Mouse (Mus musculus): Measurements from ENCODE around the gene Sh3bp1. TPM values are rescaled to one million over a fixed set of nuclear protein-coding genes. Genes with fewer than 3 reads are reported as not detected.

Gene Sh3bp1
- polyA plus RNA-seq, 1 experiment: 26.8 TPM

- H3K36me3 ChIP-seq (ENCODE audit: control insufficient read depth, insufficient read depth, low read length, poor library complexity, severe bottlenecking): no peaks in the 10 kb centered on the region
- TF ChIP-seq POLR2A (IDR thresholded peaks at IDR 0.05; ENCODE audit: insufficient read depth, low read length) (no peak), CTCF (IDR thresholded peaks at IDR 0.05; ENCODE audit: low read depth, low read length) (no peak), EP300 (IDR thresholded peaks at IDR 0.05; ENCODE audit: insufficient read depth, low read depth, low read length) (0 out of 2 replicates have a peak, but pooled peaks have one; percentile 40)
- H3K9ac ChIP-seq (ENCODE audit: low read depth, poor library complexity, severe bottlenecking): no peak overlapping the region
- H3K27me3 ChIP-seq (ENCODE audit: control insufficient read depth, insufficient read depth, low read length, poor library complexity, severe bottlenecking): no peaks in the 10 kb centered on the region
- H3K4me3 ChIP-seq (ENCODE audit: low read depth, low read length): peak overlapping the region; percentile 12; the same call in 1 of the 2 replicates
- H3K4me1 ChIP-seq (ENCODE audit: control insufficient read depth, insufficient read depth, low read length): peaks cover 6% of the 10 kb centered on the region
- no peaks in the 10 kb centered on the region for H3K9me3 ChIP-seq (replicated peaks; ENCODE audit: control insufficient read depth, insufficient read depth, low read length, poor library complexity, severe bottlenecking)
- peak overlapping the region; percentile 64 for H3K27ac ChIP-seq (ENCODE audit: insufficient read depth, low read length)
These were observed 2.1 kb upstream of the Sh3bp1 start for GRCm38 (mm10) chr15:78897488-78897887.

- Histone ChIP-seq H3K4me1 (ENCODE audit: control insufficient read depth, insufficient read depth, low read length) (peaks cover 6% of the 10 kb centered on the region), H3K36me3 (ENCODE audit: control insufficient read depth, insufficient read depth, low read length, poor library complexity, severe bottlenecking) (no peaks in the 10 kb centered on the region), H3K9ac (ENCODE audit: low read depth, poor library complexity, severe bottlenecking) (no peak overlapping the region), H3K4me3 (ENCODE audit: low read depth, low read length) (no peak overlapping the region; the same call in 1 of the 2 replicates), H3K27ac (ENCODE audit: insufficient read depth, low read length) (no peak overlapping the region), H3K9me3 (replicated peaks; ENCODE audit: control insufficient read depth, insufficient read depth, low read length, poor library complexity, severe bottlenecking) (no peaks in the 10 kb centered on the region), H3K27me3 (ENCODE audit: control insufficient read depth, insufficient read depth, low read length, poor library complexity, severe bottlenecking) (no peaks in the 10 kb centered on the region)
- no peak for TF ChIP-seq EP300 (IDR thresholded peaks at IDR 0.05; ENCODE audit: insufficient read depth, low read depth, low read length)
- no peak for TF ChIP-seq POLR2A (IDR thresholded peaks at IDR 0.05; ENCODE audit: insufficient read depth, low read length)
- TF ChIP-seq CTCF (IDR thresholded peaks at IDR 0.05; ENCODE audit: low read depth, low read length): no peak
These were observed 1.0 kb upstream of the Sh3bp1 start for GRCm38 (mm10) chr15:78898507-78899001.

GRCm38 (mm10) chr15:78899409-78899739 is 194 bp upstream of the Sh3bp1 start, which contains the start of gene Gm49510:
Gm49510 (plus strand) TSS chr15:78899667.
- H3K9ac ChIP-seq (ENCODE audit: low read depth, poor library complexity, severe bottlenecking): peak within 1 kb of the TSS; percentile 45
- H3K36me3 ChIP-seq (ENCODE audit: control insufficient read depth, insufficient read depth, low read length, poor library complexity, severe bottlenecking): no peaks in the 10 kb centered on the region
- no peak within 1 kb of the TSS for H3K27ac ChIP-seq (ENCODE audit: insufficient read depth, low read length)
- H3K27me3 ChIP-seq (ENCODE audit: control insufficient read depth, insufficient read depth, low read length, poor library complexity, severe bottlenecking): no peaks in the 10 kb centered on the region
- peaks cover 6% of the 10 kb centered on the region for H3K4me1 ChIP-seq (ENCODE audit: control insufficient read depth, insufficient read depth, low read length)
- H3K9me3 ChIP-seq (replicated peaks; ENCODE audit: control insufficient read depth, insufficient read depth, low read length, poor library complexity, severe bottlenecking): no peaks in the 10 kb centered on the region
- TF ChIP-seq POLR2A (IDR thresholded peaks at IDR 0.05; ENCODE audit: insufficient read depth, low read length): no peak
- TF ChIP-seq CTCF (IDR thresholded peaks at IDR 0.05; ENCODE audit: low read depth, low read length): no peak
- no peak for TF ChIP-seq EP300 (IDR thresholded peaks at IDR 0.05; ENCODE audit: insufficient read depth, low read depth, low read length)
- H3K4me3 ChIP-seq (ENCODE audit: low read depth, low read length): peak within 1 kb of the TSS; percentile 79

- no peaks in the 10 kb centered on the region for H3K9me3 ChIP-seq (replicated peaks; ENCODE audit: control insufficient read depth, insufficient read depth, low read length, poor library complexity, severe bottlenecking)
- H3K27me3 ChIP-seq (ENCODE audit: control insufficient read depth, insufficient read depth, low read length, poor library complexity, severe bottlenecking): no peaks in the 10 kb centered on the region
- peak overlapping the region; percentile 79 for H3K4me3 ChIP-seq (ENCODE audit: low read depth, low read length)
- TF ChIP-seq CTCF (IDR thresholded peaks at IDR 0.05; ENCODE audit: low read depth, low read length) (no peak), POLR2A (IDR thresholded peaks at IDR 0.05; ENCODE audit: insufficient read depth, low read length) (no peak), EP300 (IDR thresholded peaks at IDR 0.05; ENCODE audit: insufficient read depth, low read depth, low read length) (no peak)
- no peak overlapping the region for H3K27ac ChIP-seq (ENCODE audit: insufficient read depth, low read length)
- peaks cover 6% of the 10 kb centered on the region for H3K4me1 ChIP-seq (ENCODE audit: control insufficient read depth, insufficient read depth, low read length)
- peak overlapping the region; percentile 45 for H3K9ac ChIP-seq (ENCODE audit: low read depth, poor library complexity, severe bottlenecking)
- no peaks in the 10 kb centered on the region for H3K36me3 ChIP-seq (ENCODE audit: control insufficient read depth, insufficient read depth, low read length, poor library complexity, severe bottlenecking)
These were observed 1.2 kb downstream of the Sh3bp1 start for GRCm38 (mm10) chr15:78900585-78901421.

- H3K9ac ChIP-seq (ENCODE audit: low read depth, poor library complexity, severe bottlenecking): no peak overlapping the region
- peaks cover 4% of the 10 kb centered on the region for H3K4me1 ChIP-seq (ENCODE audit: control insufficient read depth, insufficient read depth, low read length)
- H3K27ac ChIP-seq (ENCODE audit: insufficient read depth, low read length): no peak overlapping the region
These were observed 1.8 kb downstream of the Sh3bp1 start for GRCm38 (mm10) chr15:78901422-78901789.

GRCm38 (mm10) chr15:78903243-78903642 is 3.7 kb downstream of the Sh3bp1 start:
- TF ChIP-seq POLR2A (IDR thresholded peaks at IDR 0.05; ENCODE audit: insufficient read depth, low read length): no peak
- TF ChIP-seq CTCF (IDR thresholded peaks at IDR 0.05; ENCODE audit: low read depth, low read length): peak; percentile 77
- TF ChIP-seq EP300 (IDR thresholded peaks at IDR 0.05; ENCODE audit: insufficient read depth, low read depth, low read length): no peak
- H3K9ac ChIP-seq (ENCODE audit: low read depth, poor library complexity, severe bottlenecking): no peak overlapping the region
- no peak overlapping the region for H3K27ac ChIP-seq (ENCODE audit: insufficient read depth, low read length)
- no peak overlapping the region for H3K4me3 ChIP-seq (ENCODE audit: low read depth, low read length)
- H3K9me3 ChIP-seq (replicated peaks; ENCODE audit: control insufficient read depth, insufficient read depth, low read length, poor library complexity, severe bottlenecking): no peaks in the 10 kb centered on the region
- no peaks in the 10 kb centered on the region for H3K4me1 ChIP-seq (ENCODE audit: control insufficient read depth, insufficient read depth, low read length)
- peaks cover 4% of the 10 kb centered on the region; the same call in 1 of the 2 replicates for H3K36me3 ChIP-seq (ENCODE audit: control insufficient read depth, insufficient read depth, low read length, poor library complexity, severe bottlenecking)
- no peaks in the 10 kb centered on the region for H3K27me3 ChIP-seq (ENCODE audit: control insufficient read depth, insufficient read depth, low read length, poor library complexity, severe bottlenecking)

More at GRCm38 (mm10) chr15:78901422-78901789, 1.8 kb downstream of the Sh3bp1 start:
- Histone ChIP-seq H3K4me3 (ENCODE audit: low read depth, low read length) (peak overlapping the region; percentile 79; the same call in 1 of the 2 replicates), H3K9me3 (replicated peaks; ENCODE audit: control insufficient read depth, insufficient read depth, low read length, poor library complexity, severe bottlenecking) (no peaks in the 10 kb centered on the region), H3K27me3 (ENCODE audit: control insufficient read depth, insufficient read depth, low read length, poor library complexity, severe bottlenecking) (no peaks in the 10 kb centered on the region), H3K36me3 (ENCODE audit: control insufficient read depth, insufficient read depth, low read length, poor library complexity, severe bottlenecking) (no peaks in the 10 kb centered on the region)
- TF ChIP-seq EP300 (IDR thresholded peaks at IDR 0.05; ENCODE audit: insufficient read depth, low read depth, low read length) (no peak), CTCF (IDR thresholded peaks at IDR 0.05; ENCODE audit: low read depth, low read length) (peak; percentile 52)

All from ES-Bruce4 (cell line).